16 mouse cellular contexts compared by ENCODE assay signal in genomic region chr5:65071689-65072118, GRCm38 (mm10). TPM values are rescaled to one million over a fixed set of nuclear protein-coding genes. Genes with fewer than 3 reads are reported as not detected.
DNase-seq lines count a peak whose midpoint lies in the region; ATAC-seq and TF ChIP-seq lines count a peak whose summit lies in the region.
"Had no signal": no experiment of that assay in that cellular context is flagged by ENCODE, and none has a peak within 500 bp of the region (broad histone marks: within the 10 kb centered on the region; RNA-seq: fewer than 3 reads in every experiment).

No protein-coding gene starts in this region.

- DNase-seq in forebrain, embryonic 10.5 days (ENCODE audit: extremely low spot score, low spot score), result no peak
- no peak for DNase-seq in forebrain, postnatal 0 days
- peak; percentile 85 for DNase-seq in Muller cell, postnatal 12 days (ENCODE audit: inconsistent ontology term)
- peak; percentile 65 for DNase-seq in forebrain, embryonic 14.5 days (ENCODE audit: low spot score)
- DNase-seq in midbrain, embryonic 14.5 days, result peak; percentile 62
- DNase-seq in urinary bladder, adult 2 months (ENCODE audit: low spot score), result no peak
- DNase-seq in adrenal gland, adult 18-20 months (ENCODE audit: low spot score in 2 of 2), result no peak
- no peak for DNase-seq in liver
- DNase-seq: cerebellum, adult 11 months; kidney, adult 18-20 months; kidney, postnatal 25 days; lung, postnatal 14 days had no signal

- no peak overlapping the region for H3K4me2 ChIP-seq in forebrain, postnatal 0 days (ENCODE audit: low read depth)
- no peak overlapping the region for H3K4me2 ChIP-seq in forebrain, embryonic 14.5 days (ENCODE audit: low read length)
- H3K4me2 ChIP-seq in midbrain, embryonic 14.5 days (ENCODE audit: low read length), result no peak overlapping the region
- H3K4me2 ChIP-seq: embryonic facial prominence, embryonic 15.5 days; heart, embryonic 13.5 days had no signal

- no peaks in the 10 kb centered on the region for H3K27me3 ChIP-seq in forebrain, embryonic 10.5 days (ENCODE audit: poor library complexity, severe bottlenecking)
- H3K27me3 ChIP-seq in forebrain, postnatal 0 days (ENCODE audit: insufficient read depth, low read length), result no peaks in the 10 kb centered on the region
- no peaks in the 10 kb centered on the region for H3K27me3 ChIP-seq in forebrain, embryonic 14.5 days (replicated peaks; ENCODE audit: control insufficient read depth, insufficient read depth, low read length)
- no peaks in the 10 kb centered on the region for H3K27me3 ChIP-seq in midbrain, embryonic 14.5 days (ENCODE audit: control insufficient read depth, insufficient read depth, low read length)
- H3K27me3 ChIP-seq: embryonic facial prominence, embryonic 15.5 days; heart, embryonic 13.5 days had no signal

- H3K9me3 ChIP-seq in forebrain, embryonic 10.5 days, result no peaks in the 10 kb centered on the region
- no peaks in the 10 kb centered on the region for H3K9me3 ChIP-seq in forebrain, postnatal 0 days (ENCODE audit: low read length)
- H3K9me3 ChIP-seq in forebrain, embryonic 14.5 days (replicated peaks; ENCODE audit: control insufficient read depth, low read length), result no peaks in the 10 kb centered on the region
- H3K9me3 ChIP-seq in midbrain, embryonic 14.5 days (ENCODE audit: control insufficient read depth, low read length), result no peaks in the 10 kb centered on the region
- H3K9me3 ChIP-seq: embryonic facial prominence, embryonic 15.5 days; heart, embryonic 13.5 days had no signal

- H3K4me1 ChIP-seq in forebrain, embryonic 10.5 days, result peaks cover 27% of the 10 kb centered on the region
- no peaks in the 10 kb centered on the region for H3K4me1 ChIP-seq in forebrain, postnatal 0 days (ENCODE audit: insufficient read depth)
- no peaks in the 10 kb centered on the region for H3K4me1 ChIP-seq in forebrain, embryonic 14.5 days (ENCODE audit: control insufficient read depth, insufficient read depth, low read length)
- H3K4me1 ChIP-seq in midbrain, embryonic 14.5 days (ENCODE audit: control insufficient read depth, insufficient read depth, low read length), result no peaks in the 10 kb centered on the region
- H3K4me1 ChIP-seq: embryonic facial prominence, embryonic 15.5 days; heart, embryonic 13.5 days had no signal

- ATAC-seq in forebrain, postnatal 0 days, result no peak
- ATAC-seq in forebrain, embryonic 14.5 days, result peak; percentile 71; the same call in 1 of the 2 replicates
- ATAC-seq in midbrain, embryonic 14.5 days (ENCODE audit: low FRiP score, low TSS enrichment), result peak; percentile 70; the same call in 1 of the 2 replicates
- ATAC-seq: activated CD4-positive, CD25-positive, alpha-beta regulatory T cell, adult 4 months had no signal

- no peaks in the 10 kb centered on the region for H3K36me3 ChIP-seq in forebrain, embryonic 10.5 days (replicated peaks)
- H3K36me3 ChIP-seq in forebrain, postnatal 0 days (ENCODE audit: insufficient read depth), result no peaks in the 10 kb centered on the region
- no peaks in the 10 kb centered on the region for H3K36me3 ChIP-seq in forebrain, embryonic 14.5 days (ENCODE audit: control insufficient read depth, insufficient read depth, low read length)
- H3K36me3 ChIP-seq in midbrain, embryonic 14.5 days (ENCODE audit: control insufficient read depth, insufficient read depth, low read length), result no peaks in the 10 kb centered on the region
- H3K36me3 ChIP-seq: embryonic facial prominence, embryonic 15.5 days; heart, embryonic 13.5 days had no signal

- H3K4me3 ChIP-seq in forebrain, embryonic 10.5 days, result no peak overlapping the region
- no peak overlapping the region for H3K4me3 ChIP-seq in forebrain, postnatal 0 days (ENCODE audit: low read depth, low read length)
- no peak overlapping the region for H3K4me3 ChIP-seq in forebrain, embryonic 14.5 days (ENCODE audit: low read depth, low read length)
- no peak overlapping the region for H3K4me3 ChIP-seq in midbrain, embryonic 14.5 days (replicated peaks; ENCODE audit: low read depth, low read length)
- H3K4me3 ChIP-seq: embryonic facial prominence, embryonic 15.5 days; heart, embryonic 13.5 days had no signal

- peak overlapping the region; percentile 20; the same call in 1 of the 2 replicates for H3K27ac ChIP-seq in forebrain, embryonic 10.5 days
- H3K27ac ChIP-seq in forebrain, postnatal 0 days (ENCODE audit: low read depth, low read length), result no peak overlapping the region
- no peak overlapping the region for H3K27ac ChIP-seq in forebrain, embryonic 14.5 days (ENCODE audit: low read depth, low read length)
- no peak overlapping the region; the same call in 1 of the 2 replicates for H3K27ac ChIP-seq in midbrain, embryonic 14.5 days (replicated peaks; ENCODE audit: low read depth, low read length)
- H3K27ac ChIP-seq: embryonic facial prominence, embryonic 15.5 days; heart, embryonic 13.5 days; liver, embryonic 14.5 days had no signal

- 13% methylated on average over 6 of the region's 6 CpGs for WGBS in forebrain, embryonic 10.5 days
- WGBS in forebrain, postnatal 0 days, result 15% methylated on average over 6 of the region's 6 CpGs
- 3% methylated on average over 6 of the region's 6 CpGs for WGBS in forebrain, embryonic 14.5 days
- WGBS in midbrain, embryonic 14.5 days, result 8% methylated on average over 6 of the region's 6 CpGs

- TF ChIP-seq CTCF in forebrain, postnatal 0 days (IDR thresholded peaks at IDR 0.05; ENCODE audit: low read depth), result no peak

- no peak overlapping the region for H3K9ac ChIP-seq in forebrain, postnatal 0 days
- no peak overlapping the region for H3K9ac ChIP-seq in forebrain, embryonic 14.5 days (ENCODE audit: low read length)
- H3K9ac ChIP-seq in midbrain, embryonic 14.5 days (replicated peaks; ENCODE audit: low read length), result no peak overlapping the region
- H3K9ac ChIP-seq: embryonic facial prominence, embryonic 15.5 days; heart, embryonic 13.5 days; liver, embryonic 14.5 days had no signal

RNA-seq across cellular contexts. Expression of gene Tmem156, which starts 20.2 kb away (rescaled TPM):
- polyA plus RNA-seq in forebrain, embryonic 10.5 days (2016; fragmentation: Nextera tagmentation; extraction: Ambion mirVana), result not detected in 2 replicates
- total RNA-seq in forebrain, postnatal 0 days (2014; rRNA removed), result 0.19 and 0.23 TPM in 2 replicates
- 0.15 and 0.21 TPM in 2 replicates for polyA plus RNA-seq in forebrain, postnatal 0 days (2015; fragmentation: Nextera tagmentation; extraction: Ambion mirVana)
- polyA plus RNA-seq in forebrain, embryonic 14.5 days (2014; fragmentation: Nextera tagmentation; extraction: Ambion mirVana), result 0.10 and 0.22 TPM in 2 replicates
- polyA plus RNA-seq in midbrain, embryonic 14.5 days (2014; fragmentation: Nextera tagmentation; extraction: Ambion mirVana), result not detected in 2 replicates
- 0.56 and 0.81 TPM in 2 replicates for polyA plus RNA-seq in urinary bladder, adult 2 months (2012; rRNA removed)
- total RNA-seq in adrenal gland, adult 18-20 months (2021), result under 1 TPM; 0.38 to 0.43 TPM
- polyA plus RNA-seq: heart, embryonic 13.5 days had no signal

RNA-seq across cellular contexts. Expression of gene Klhl5, which starts 35.6 kb away (rescaled TPM):
- 21.5 and 21.8 TPM in 2 replicates for polyA plus RNA-seq in forebrain, embryonic 10.5 days (2016; fragmentation: Nextera tagmentation; extraction: Ambion mirVana)
- total RNA-seq in forebrain, postnatal 0 days (2014; rRNA removed), result 48.3 and 57.2 TPM in 2 replicates
- 39.4 and 49.6 TPM in 2 replicates for polyA plus RNA-seq in forebrain, postnatal 0 days (2015; fragmentation: Nextera tagmentation; extraction: Ambion mirVana)
- polyA plus RNA-seq in forebrain, embryonic 14.5 days (2014; fragmentation: Nextera tagmentation; extraction: Ambion mirVana), result 42.3 and 47.0 TPM in 2 replicates
- polyA plus RNA-seq in midbrain, embryonic 14.5 days (2014; fragmentation: Nextera tagmentation; extraction: Ambion mirVana), result 41.3 and 49.2 TPM in 2 replicates
- 40.9 and 41.7 TPM in 2 replicates for polyA plus RNA-seq in urinary bladder, adult 2 months (2012; rRNA removed)
- 10 to 100 TPM; 44.1 to 47.7 TPM for total RNA-seq in adrenal gland, adult 18-20 months (2021)

Comparison
In these comparisons a context has a peak if more than half of its experiments do, and no peak if none do; other contexts are left out.
1. DNase-seq: peak in Muller cell, postnatal 12 days (single experiment), forebrain, embryonic 14.5 days (single experiment) and midbrain, embryonic 14.5 days (single experiment); none in forebrain, embryonic 10.5 days (single experiment), forebrain, postnatal 0 days (single experiment), urinary bladder, adult 2 months (single experiment), adrenal gland, adult 18-20 months (0 of 2) and liver (single experiment).